Mouse (Mus musculus): ENCODE measurements around the gene Rps27rt. TPM values are rescaled to one million over a fixed set of nuclear protein-coding genes. Genes with fewer than 3 reads are reported as not detected.
A peak's percentile ranks its signal among the peaks of the same experiment; 100 is the strongest.

Gene Rps27rt
- polyA plus RNA-seq, 1 experiment from 2014 or later: 167 TPM

DNA sequence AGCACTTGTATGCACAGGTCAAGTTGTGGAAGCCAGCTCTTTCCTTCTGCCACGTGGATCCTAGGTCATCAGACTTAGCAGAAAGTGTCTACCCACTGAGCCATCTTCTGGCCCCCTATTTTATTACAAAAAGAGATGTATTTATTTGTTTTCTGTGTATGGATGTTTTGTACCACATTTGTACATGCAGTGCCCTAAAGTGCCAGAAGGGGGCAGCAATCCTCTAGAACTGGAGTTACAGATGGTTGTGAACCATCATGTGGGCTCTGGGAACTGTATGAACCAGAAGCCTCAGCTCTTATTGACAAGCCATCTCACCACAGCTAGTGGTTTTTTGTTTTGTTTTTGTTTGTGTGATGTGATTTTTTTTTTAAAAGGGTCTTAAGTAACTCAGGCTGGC lies 29.7 kb downstream of the Rps27rt start:
- in situ Hi-C loops (cut with MboI; ENCODE audit: low pct_unique_long_range_greater_than_20kb): no loop called here
- no peak for TF ChIP-seq CTCF (IDR thresholded peaks at IDR 0.05)
- POLR2A ChIA-PET: no interaction called here
- no peak for ATAC-seq
- no peaks in the 10 kb centered on the region for H3K27me3 ChIP-seq
- CTCF ChIA-PET: interaction anchor here (0.8 kb wide), 1 partner anchor 233 kb away, joined by 3 read pairs; no protein-coding TSS in a partner anchor
- no peak for DNase-seq (ENCODE audit: low read depth, low spot score)

DNA sequence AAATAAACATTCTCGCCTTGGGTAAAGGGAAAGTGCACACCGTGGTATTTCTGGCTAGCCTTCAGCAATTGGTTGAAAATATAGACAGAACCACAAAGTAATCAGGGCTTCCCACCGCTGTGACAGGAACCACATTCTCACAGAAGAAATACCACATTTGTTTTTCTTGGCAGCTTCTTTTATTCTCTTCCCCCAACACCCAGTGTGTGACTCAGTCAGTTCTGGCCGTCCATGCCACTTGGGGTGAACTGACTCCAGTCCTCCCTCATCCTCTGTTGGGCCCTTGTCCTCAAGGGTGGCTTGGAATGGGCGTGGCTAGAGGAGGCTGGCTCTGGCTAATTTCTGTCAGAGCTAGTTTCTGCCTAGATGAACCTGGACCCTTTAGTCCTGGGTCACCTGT lies 34.1 kb downstream of the Rps27rt start:
- in situ Hi-C loops (cut with MboI; ENCODE audit: low pct_unique_long_range_greater_than_20kb): no loop called here
- ATAC-seq (peak; percentile 97), DNase-seq (ENCODE audit: low read depth, low spot score) (peak; percentile 86)
- no peak for TF ChIP-seq CTCF (IDR thresholded peaks at IDR 0.05)
- POLR2A ChIA-PET: interaction anchor here (0.8 to 1.1 kb wide), 2 partner anchors 38 to 73 kb away, joined by 3 read pairs; no protein-coding TSS in a partner anchor
- H3K27me3 ChIP-seq: no peaks in the 10 kb centered on the region
- CTCF ChIA-PET: interaction anchor here (1.2 to 3.0 kb wide), 2 partner anchors 8 to 18 kb away, joined by 4 to 10 read pairs; no protein-coding TSS in a partner anchor

DNA sequence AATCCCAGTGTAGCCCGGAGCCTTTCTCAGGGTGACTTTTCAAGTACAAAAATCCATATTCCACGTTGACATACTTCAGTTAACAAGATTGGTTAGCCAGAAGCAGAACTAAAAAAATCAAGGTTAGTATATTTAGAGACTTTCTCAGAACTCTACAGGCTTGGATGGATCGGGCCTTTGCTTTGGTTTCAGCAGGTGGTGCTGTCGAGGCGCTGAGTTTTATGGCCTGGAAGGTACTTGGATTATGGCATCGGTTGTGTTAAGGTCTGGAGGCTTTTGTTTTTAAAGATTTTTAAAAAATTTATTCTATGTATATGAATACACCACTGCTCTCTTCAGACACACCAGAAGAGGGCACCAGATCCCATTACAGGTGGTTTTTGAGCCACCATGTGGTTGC lies 37.0 kb downstream of the Rps27rt start:
- in situ Hi-C loops (cut with MboI; ENCODE audit: low pct_unique_long_range_greater_than_20kb): no loop called here
- POLR2A ChIA-PET: no interaction called here
- TF ChIP-seq CTCF (IDR thresholded peaks at IDR 0.05): no peak
- ATAC-seq (no peak), DNase-seq (ENCODE audit: low read depth, low spot score) (no peak)
- no peaks in the 10 kb centered on the region for H3K27me3 ChIP-seq
- CTCF ChIA-PET: no interaction called here

GRCm38 (mm10) chr9:114944642-114945041 lies 37.9 kb downstream of the Rps27rt start:
- CTCF ChIA-PET: no interaction called here
- in situ Hi-C loops (cut with MboI; ENCODE audit: low pct_unique_long_range_greater_than_20kb): no loop called here
- ATAC-seq (no peak), DNase-seq (ENCODE audit: low read depth, low spot score) (no peak)
- TF ChIP-seq CTCF (IDR thresholded peaks at IDR 0.05): no peak
- POLR2A ChIA-PET: no interaction called here
- no peaks in the 10 kb centered on the region for H3K27me3 ChIP-seq

- in situ Hi-C loops (cut with MboI; ENCODE audit: low pct_unique_long_range_greater_than_20kb): no loop called here
- H3K27me3 ChIP-seq: no peaks in the 10 kb centered on the region
- CTCF ChIA-PET: no interaction called here
These were observed 45.9 kb downstream of the Rps27rt start for GRCm38 (mm10) chr9:114936687-114937086.

DNA sequence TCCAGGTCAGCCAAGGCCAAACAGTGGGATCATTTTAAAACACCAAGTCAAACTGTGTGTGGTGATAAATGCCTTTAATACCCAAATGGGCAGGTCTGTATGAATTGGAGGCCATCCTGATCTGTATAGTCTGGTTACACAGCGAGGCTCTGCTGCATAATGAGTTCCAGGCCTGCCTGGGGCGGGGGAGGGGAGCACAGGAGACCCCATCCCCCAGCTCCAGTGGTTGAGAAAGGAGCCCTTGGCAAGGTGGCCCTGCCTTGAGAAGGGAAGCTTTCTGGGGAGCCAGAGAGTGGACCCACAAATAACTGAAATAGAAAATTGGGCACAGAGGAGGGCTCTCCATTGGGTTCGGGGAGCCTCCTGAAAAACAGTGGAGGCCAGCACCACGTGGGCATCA lies 47.2 kb downstream of the Rps27rt start:
- no peak for DNase-seq (ENCODE audit: low read depth, low spot score)
- TF ChIP-seq CTCF (IDR thresholded peaks at IDR 0.05): no peak
- ChIA-PET POLR2A (no interaction called here), CTCF (no interaction called here)
- no peak for ATAC-seq
- no peaks in the 10 kb centered on the region for H3K27me3 ChIP-seq
- in situ Hi-C loops (cut with MboI; ENCODE audit: low pct_unique_long_range_greater_than_20kb): no loop called here

More at GRCm38 (mm10) chr9:114936687-114937086, 45.9 kb downstream of the Rps27rt start:
- DNase-seq (ENCODE audit: low read depth, low spot score): no peak
- TF ChIP-seq CTCF (IDR thresholded peaks at IDR 0.05): no peak
- ATAC-seq: no peak
- POLR2A ChIA-PET: no interaction called here

GRCm38 (mm10) chr9:114934231-114934630 lies 48.3 kb downstream of the Rps27rt start:
- DNase-seq (ENCODE audit: low read depth, low spot score) (no peak), ATAC-seq (no peak)
- in situ Hi-C loops (cut with MboI; ENCODE audit: low pct_unique_long_range_greater_than_20kb): no loop called here
- ChIA-PET POLR2A (no interaction called here), CTCF (no interaction called here)
- TF ChIP-seq CTCF (IDR thresholded peaks at IDR 0.05): no peak
- H3K27me3 ChIP-seq: no peaks in the 10 kb centered on the region

- in situ Hi-C loops (cut with MboI; ENCODE audit: low pct_unique_long_range_greater_than_20kb): no loop called here
- ChIA-PET POLR2A (no interaction called here), CTCF (no interaction called here)
- TF ChIP-seq CTCF (IDR thresholded peaks at IDR 0.05): no peak
- ATAC-seq: peak; percentile 93
- DNase-seq (ENCODE audit: low read depth, low spot score): peak; percentile 67
- no peaks in the 10 kb centered on the region for H3K27me3 ChIP-seq
These were observed 48.8 kb downstream of the Rps27rt start, which contains the start of gene Gpd1l for GRCm38 (mm10) chr9:114933723-114934171. Gpd1l (minus strand) TSS chr9:114933987.

- ATAC-seq: peak; percentile 37
- CTCF ChIA-PET: interaction anchor here (1.6 kb wide), 1 partner anchor 24 kb away, joined by 3 read pairs; no protein-coding TSS in a partner anchor
- POLR2A ChIA-PET: interaction anchor here (0.6 kb wide), 1 partner anchor 89 kb away, joined by 3 read pairs; no protein-coding TSS in a partner anchor
- no peaks in the 10 kb centered on the region for H3K27me3 ChIP-seq
- in situ Hi-C loops (cut with MboI; ENCODE audit: low pct_unique_long_range_greater_than_20kb): no loop called here
- no peak for DNase-seq (ENCODE audit: low read depth, low spot score)
- TF ChIP-seq CTCF (IDR thresholded peaks at IDR 0.05): no peak
These were observed 49.4 kb downstream of the Rps27rt start for GRCm38 (mm10) chr9:114933037-114933722.

- CTCF ChIA-PET: interaction anchor here (1.6 kb wide), 1 partner anchor 24 kb away, joined by 3 read pairs; no protein-coding TSS in a partner anchor
- no peaks in the 10 kb centered on the region for H3K27me3 ChIP-seq
- in situ Hi-C loops (cut with MboI; ENCODE audit: low pct_unique_long_range_greater_than_20kb): no loop called here
- peak; percentile 20 for DNase-seq (ENCODE audit: low read depth, low spot score)
- no peak for ATAC-seq
- no peak for TF ChIP-seq CTCF (IDR thresholded peaks at IDR 0.05)
- POLR2A ChIA-PET: no interaction called here
These were observed 49.9 kb downstream of the Rps27rt start for GRCm38 (mm10) chr9:114932607-114933006.

Other genes with a start within 250 kb of the Rps27rt start
- 73.0 TPM for gene Cmtm7, start 200.9 kb downstream of the Rps27rt start, polyA plus RNA-seq (2021)
- 56.0 TPM for gene Cmtm8, start 138.6 kb downstream of the Rps27rt start, polyA plus RNA-seq (2021)
- gene Gpd1l, start 48.8 kb downstream of the Rps27rt start, polyA plus RNA-seq (2021): 69.0 TPM
- gene Osbpl10, start 4.2 kb downstream of the Rps27rt start, polyA plus RNA-seq (2021): 9.9 TPM

All from Patski (cell line).